Mouse (Mus musculus): ENCODE measurements at regions not wholly inside any gene's neighbourhood (a gene's known extent, or its start where the extent isn't known, plus 50 kb on each side); places are given as distances from the start of the nearest gene placed in this dataset.

DNA sequence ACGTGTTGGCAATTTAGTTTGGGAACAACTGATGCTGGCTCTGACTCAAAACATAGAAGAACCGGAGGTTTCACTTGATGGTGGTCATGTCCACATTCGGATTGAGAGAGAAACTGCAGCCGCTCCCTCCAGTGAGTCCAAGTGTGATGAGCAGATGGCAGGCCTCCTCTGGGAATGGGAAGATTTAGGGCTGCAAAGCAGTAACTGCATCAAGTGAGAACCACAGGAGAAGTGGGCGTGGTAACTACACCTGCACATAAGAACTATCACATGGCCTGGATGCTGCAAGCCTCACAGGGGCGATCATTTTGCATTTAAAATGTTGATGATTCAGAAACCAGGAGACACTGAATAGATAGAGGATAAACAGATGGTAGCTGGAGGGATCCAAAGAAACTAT, 161.3 kb downstream of the Parm1 start:
- no peak for TF ChIP-seq MAFK (IDR thresholded peaks at IDR 0.05; ENCODE audit: insufficient read depth, low read depth, low read length)
- no peak for TF ChIP-seq HCFC1 (IDR thresholded peaks at IDR 0.05; ENCODE audit: borderline replicate concordance, insufficient read depth, low read length)
- TF ChIP-seq CHD2 (IDR thresholded peaks at IDR 0.05; ENCODE audit: low read depth, low read length), result no peak
